Mouse (Mus musculus) liver, embryonic 14.5 days (tissue): ENCODE measurements around the gene Mical3.

Source experiments
- CTCF ChIP-seq: IDR thresholded peaks from 2 replicates; pipeline ENCODE4 v1.5.1; 2016; ENCODE audit warnings: antibody characterized with exemption, low read depth, control low read depth
- EP300 ChIP-seq: IDR thresholded peaks from 2 replicates; pipeline ENCODE4 v1.6.1; 2016; ENCODE audit warnings: antibody characterized with exemption, low read depth

GRCm38 (mm10) chr6:120913783-120914182, 217.0 kb downstream of the Mical3 start:
- TF ChIP-seq CTCF (no peak), EP300 (no peak)
